Mouse (Mus musculus) stomach, embryonic 14.5 days (tissue): ENCODE data around the gene Ldlrad3. TPM values are rescaled to one million over a fixed set of nuclear protein-coding genes. Genes with fewer than 3 reads are reported as not detected.

ENCODE experiments used
- ATAC-seq: fragments of 200-750 bp; cut with Nextera tagmentation; 2 replicates; pipeline ENCODE4 v1.8.0; 2017; ENCODE audit warnings: low read depth, moderate TSS enrichment; ENCODE audit not compliant: insufficient number of reproducible peaks, insufficient read depth, low FRiP score
- H3K27ac ChIP-seq: fragments of 300-500 bp; sonication (generic); 2 replicates; pipeline ENCODE4 v1.5.1; 2014; ENCODE audit warnings: mild to moderate bottlenecking, low read length, moderate library complexity, mixed read lengths
- H3K27me3 ChIP-seq: fragments of 300-500 bp; sonication (generic); 2 replicates; pipeline ENCODE4 v1.6.1; 2014; ENCODE audit warnings: low read length, control low read depth, mixed read lengths; ENCODE audit not compliant: control insufficient read depth, insufficient read depth
- H3K36me3 ChIP-seq: fragments of 300-500 bp; sonication (generic); 2 replicates; pipeline ENCODE4 v1.6.1; 2014; ENCODE audit warnings: mild to moderate bottlenecking, control low read depth, low read length, moderate library complexity, mixed read lengths; ENCODE audit not compliant: control insufficient read depth, insufficient read depth
- H3K4me1 ChIP-seq: fragments of 300-500 bp; sonication (generic); 2 replicates; pipeline ENCODE4 v1.6.1; 2014; ENCODE audit warnings: low read length, control low read depth, mixed read lengths; ENCODE audit not compliant: control insufficient read depth, insufficient read depth
- H3K4me2 ChIP-seq: fragments of 300-500 bp; sonication (generic); replicated peaks from 2 replicates; pipeline ENCODE4 v1.6.1; 2014; ENCODE audit warnings: low read depth, low read length, control low read depth
- H3K4me3 ChIP-seq: fragments of 300-500 bp; sonication (generic); 2 replicates; pipeline ENCODE4 v1.5.1; 2014; ENCODE audit warnings: low read depth, low read length, control low read depth
- H3K9ac ChIP-seq: fragments of 300-500 bp; sonication (generic); replicated peaks from 2 replicates; pipeline ENCODE4 v1.6.1; 2014; ENCODE audit warnings: low read depth, mild to moderate bottlenecking, control low read depth, low read length, moderate library complexity, mixed read lengths
- H3K9me3 ChIP-seq: fragments of 300-500 bp; sonication (generic); 2 replicates; pipeline ENCODE4 v1.6.1; 2016; ENCODE audit warnings: low read depth, low read length, control low read depth; ENCODE audit not compliant: control insufficient read depth
- WGBS: fragments of 180-500 bp; shearing (Covaris S2); extraction: QIAGEN DNeasy Blood & Tissue Kit; methylation state at CpG from one replicate; pipeline ENCODE4 v1.1.7; 2014; 5-methylcytosine and 5-hydroxymethylcytosine counted together
- polyA plus RNA-seq: library from polyadenylated mRNA; unstranded; fragments of >200 nt; fragmentation: Nextera tagmentation; extraction: Ambion mirVana; gene quantifications from 2 replicates; pipeline ENCODE4 v1.2.1, GENCODE M21; 2014

Gene Ldlrad3
- polyA plus RNA-seq, 1 experiment from 2014 or later: 52.3 TPM

GRCm38 (mm10) chr2:102061921-102062320 is 124.3 kb downstream of the Ldlrad3 start:
- Histone ChIP-seq H3K27me3 (no peaks in the 10 kb centered on the region), H3K4me2 (no peak overlapping the region), H3K9ac (no peak overlapping the region), H3K4me3 (no peak overlapping the region), H3K27ac (no peak overlapping the region), H3K36me3 (peaks cover 3% of the 10 kb centered on the region; the same call in 1 of the 2 replicates), H3K9me3 (no peaks in the 10 kb centered on the region), H3K4me1 (0 out of 2 replicates have a peak, but pooled peaks cover 7% of the 10 kb centered on the region)
- no peak for ATAC-seq
- WGBS: 83% methylated on average over 8 of the region's 8 CpGs

- H3K27me3 ChIP-seq: no peaks in the 10 kb centered on the region
- no peak for ATAC-seq
- H3K9ac ChIP-seq: no peak overlapping the region
- H3K27ac ChIP-seq: peak overlapping the region; percentile 21; the same call in 1 of the 2 replicates
- 89% methylated on average over 12 of the region's 12 CpGs for WGBS
- peaks cover 6% of the 10 kb centered on the region; the same call in 1 of the 2 replicates for H3K36me3 ChIP-seq
- 0 out of 2 replicates have a peak, but pooled peaks cover 7% of the 10 kb centered on the region for H3K4me1 ChIP-seq
- H3K9me3 ChIP-seq: no peaks in the 10 kb centered on the region
- no peak overlapping the region for H3K4me2 ChIP-seq
- no peak overlapping the region for H3K4me3 ChIP-seq
Measured at GRCm38 (mm10) chr2:102057746-102058145, 128.4 kb downstream of the Ldlrad3 start.

GRCm38 (mm10) chr2:102057029-102057685 is 129.0 kb downstream of the Ldlrad3 start:
- no peaks in the 10 kb centered on the region for H3K9me3 ChIP-seq
- 34% methylated on average over 9 of the region's 9 CpGs for WGBS

GRCm38 (mm10) chr2:102056144-102056543 is 130.0 kb downstream of the Ldlrad3 start:
- no peak overlapping the region for H3K27ac ChIP-seq
- no peak overlapping the region for H3K9ac ChIP-seq
- H3K4me3 ChIP-seq: no peak overlapping the region
- H3K4me1 ChIP-seq: 0 out of 2 replicates have a peak, but pooled peaks cover 7% of the 10 kb centered on the region
- H3K4me2 ChIP-seq: no peak overlapping the region
- 83% methylated on average over 8 of the region's 8 CpGs for WGBS
- H3K36me3 ChIP-seq: peaks cover 6% of the 10 kb centered on the region; the same call in 1 of the 2 replicates
- H3K27me3 ChIP-seq: no peaks in the 10 kb centered on the region
- no peak for ATAC-seq
- H3K9me3 ChIP-seq: no peaks in the 10 kb centered on the region

More at GRCm38 (mm10) chr2:102057029-102057685, 129.0 kb downstream of the Ldlrad3 start:
- no peak overlapping the region for H3K9ac ChIP-seq
- no peaks in the 10 kb centered on the region for H3K27me3 ChIP-seq
- H3K4me3 ChIP-seq: no peak overlapping the region
- H3K4me1 ChIP-seq: 0 out of 2 replicates have a peak, but pooled peaks cover 7% of the 10 kb centered on the region
- H3K36me3 ChIP-seq: peaks cover 6% of the 10 kb centered on the region; the same call in 1 of the 2 replicates
- H3K27ac ChIP-seq: peak overlapping the region; percentile 21; the same call in 1 of the 2 replicates
- no peak overlapping the region for H3K4me2 ChIP-seq
- ATAC-seq: no peak

GRCm38 (mm10) chr2:102052951-102053660 is 133.1 kb downstream of the Ldlrad3 start:
- H3K27ac ChIP-seq: no peak overlapping the region
- peaks cover 6% of the 10 kb centered on the region; the same call in 1 of the 2 replicates for H3K36me3 ChIP-seq
- no peak overlapping the region for H3K9ac ChIP-seq
- no peaks in the 10 kb centered on the region for H3K9me3 ChIP-seq
- H3K4me3 ChIP-seq: no peak overlapping the region
- no peak overlapping the region for H3K4me2 ChIP-seq
- WGBS: 85% methylated on average over 10 of the region's 10 CpGs
- H3K4me1 ChIP-seq: 0 out of 2 replicates have a peak, but pooled peaks cover 7% of the 10 kb centered on the region
- H3K27me3 ChIP-seq: no peaks in the 10 kb centered on the region
- ATAC-seq: no peak

- Histone ChIP-seq H3K9me3 (no peaks in the 10 kb centered on the region), H3K27me3 (no peaks in the 10 kb centered on the region), H3K27ac (no peak overlapping the region), H3K9ac (no peak overlapping the region), H3K4me3 (no peak overlapping the region), H3K36me3 (peaks cover 2% of the 10 kb centered on the region; the same call in 1 of the 2 replicates), H3K4me1 (0 out of 2 replicates have a peak, but pooled peaks cover 4% of the 10 kb centered on the region), H3K4me2 (no peak overlapping the region)
- 94% methylated on average over 6 of the region's 6 CpGs for WGBS
- ATAC-seq: no peak
Measured at GRCm38 (mm10) chr2:102052353-102052752, 133.8 kb downstream of the Ldlrad3 start.

- Histone ChIP-seq H3K27me3 (no peaks in the 10 kb centered on the region), H3K4me2 (no peak overlapping the region), H3K27ac (no peak overlapping the region), H3K4me1 (no peaks in the 10 kb centered on the region), H3K4me3 (no peak overlapping the region), H3K36me3 (no peaks in the 10 kb centered on the region; the same call in 1 of the 2 replicates), H3K9ac (no peak overlapping the region), H3K9me3 (no peaks in the 10 kb centered on the region)
- no peak for ATAC-seq
- WGBS: 57% methylated on average over 10 of the region's 10 CpGs
Measured at GRCm38 (mm10) chr2:102049866-102050550, 136.2 kb downstream of the Ldlrad3 start.
